Mouse (Mus musculus) liver, postnatal 0 days (tissue): ENCODE measurements at regions not wholly inside any gene's neighbourhood (a gene's known extent, or its start where the extent isn't known, plus 50 kb on each side); places are given as distances from the start of the nearest gene placed in this dataset.

ENCODE experiments used
- ATAC-seq: fragments of 200-750 bp; cut with Nextera tagmentation; 2 replicates; pipeline ENCODE4 v1.8.0; 2017; ENCODE audit warnings: mild to moderate bottlenecking, moderate library complexity
- DNase-seq: peaks from one replicate; pipeline ENCODE4 v3.0.0-alpha.2; 2016
- H3K27ac ChIP-seq: fragments of 300-500 bp; sonication (generic); 2 replicates; pipeline ENCODE4 v1.5.1; 2014; ENCODE audit warnings: antibody characterized with exemption, moderate library complexity, mild to moderate bottlenecking, low read depth
- H3K27me3 ChIP-seq: fragments of 300-500 bp; sonication (generic); 2 replicates; pipeline ENCODE4 v1.6.1; 2014; ENCODE audit warnings: low read length, control low read depth, mixed read lengths; ENCODE audit not compliant: insufficient read depth
- H3K36me3 ChIP-seq: fragments of 300-500 bp; sonication (generic); replicated peaks from 2 replicates; pipeline ENCODE4 v1.6.1; 2014; ENCODE audit warnings: mild to moderate bottlenecking, control low read depth, low read length, moderate library complexity, mixed read lengths; ENCODE audit not compliant: insufficient read depth
- H3K4me1 ChIP-seq: fragments of 300-500 bp; sonication (generic); 2 replicates; pipeline ENCODE4 v1.6.1; 2014; ENCODE audit warnings: antibody characterized with exemption, mild to moderate bottlenecking, control low read depth; ENCODE audit not compliant: insufficient read depth
- H3K4me2 ChIP-seq: fragments of 300-500 bp; sonication (generic); 2 replicates; pipeline ENCODE4 v1.6.1; 2014; ENCODE audit warnings: low read depth, mild to moderate bottlenecking, low read length, moderate library complexity, mixed read lengths
- H3K4me3 ChIP-seq: fragments of 300-500 bp; sonication (generic); 2 replicates; pipeline ENCODE4 v1.5.1; 2014; ENCODE audit warnings: low read depth, low read length
- H3K9ac ChIP-seq: fragments of 300-500 bp; sonication (generic); replicated peaks from 2 replicates; pipeline ENCODE4 v1.6.1; 2014; ENCODE audit warnings: mild to moderate bottlenecking, moderate library complexity
- H3K9me3 ChIP-seq: fragments of 300-500 bp; sonication (generic); 2 replicates; pipeline ENCODE4 v1.6.1; 2016; ENCODE audit warnings: mild to moderate bottlenecking, control low read depth, low read length, mixed read lengths
- CTCF ChIP-seq: sonication (generic); IDR thresholded peaks from 2 replicates; pipeline ENCODE4 v1.5.1; 2016; ENCODE audit warnings: antibody characterized with exemption, low read depth
- EP300 ChIP-seq: IDR thresholded peaks from 2 replicates; pipeline ENCODE4 v1.6.1; 2016; ENCODE audit warnings: antibody characterized with exemption, low read depth, mild to moderate bottlenecking
- WGBS: fragments of 180-500 bp; shearing (Covaris S2); extraction: QIAGEN DNeasy Blood & Tissue Kit; methylation state at CpG from one replicate; pipeline ENCODE4 v1.1.7; 2014; ENCODE audit not compliant: insufficient replicate concordance; 5-methylcytosine and 5-hydroxymethylcytosine counted together

GRCm38 (mm10) chr19:26134385-26134784 lies 462.2 kb downstream of the Dmrt2 start:
- DNase-seq (no peak), ATAC-seq (no peak)
- H3K36me3 ChIP-seq, result no peaks in the 10 kb centered on the region
- TF ChIP-seq CTCF, result no peak
- no peaks in the 10 kb centered on the region for H3K27me3 ChIP-seq
- no peak overlapping the region for H3K27ac ChIP-seq
- no peaks in the 10 kb centered on the region for H3K9me3 ChIP-seq
- no peak overlapping the region for H3K4me2 ChIP-seq
- H3K9ac ChIP-seq, result no peak overlapping the region
- no peaks in the 10 kb centered on the region for H3K4me1 ChIP-seq
- WGBS, result 84% methylated on average over 4 of the region's 4 CpGs
- H3K4me3 ChIP-seq, result no peak overlapping the region

GRCm38 (mm10) chr19:26135398-26136104 lies 463.3 kb downstream of the Dmrt2 start:
- Histone ChIP-seq H3K9me3 (no peaks in the 10 kb centered on the region), H3K36me3 (no peaks in the 10 kb centered on the region), H3K4me3 (no peak overlapping the region), H3K27me3 (no peaks in the 10 kb centered on the region), H3K4me1 (no peaks in the 10 kb centered on the region), H3K27ac (no peak overlapping the region), H3K9ac (no peak overlapping the region), H3K4me2 (no peak overlapping the region)
- ATAC-seq, result no peak
- no peak for DNase-seq
- 59% methylated on average over 2 of the region's 2 CpGs for WGBS
- TF ChIP-seq CTCF (no peak), EP300 (no peak)

- DNase-seq (no peak), ATAC-seq (no peak)
- Histone ChIP-seq H3K36me3 (no peaks in the 10 kb centered on the region), H3K9me3 (no peaks in the 10 kb centered on the region), H3K4me2 (no peak overlapping the region), H3K9ac (no peak overlapping the region), H3K27ac (no peak overlapping the region), H3K4me1 (no peaks in the 10 kb centered on the region), H3K27me3 (no peaks in the 10 kb centered on the region), H3K4me3 (no peak overlapping the region)
- WGBS, result 72% methylated on average over 2 of the region's 2 CpGs
- TF ChIP-seq CTCF, result no peak
- TF ChIP-seq EP300, result no peak
Measured at GRCm38 (mm10) chr19:26140647-26141046, 464.2 kb upstream of the Smarca2 start.

GRCm38 (mm10) chr19:26143539-26143938 lies 461.3 kb upstream of the Smarca2 start:
- WGBS, result 82% methylated on average over 2 of the region's 2 CpGs
- Histone ChIP-seq H3K27me3 (no peaks in the 10 kb centered on the region), H3K9ac (no peak overlapping the region), H3K4me3 (no peak overlapping the region), H3K27ac (no peak overlapping the region), H3K36me3 (no peaks in the 10 kb centered on the region), H3K4me1 (no peaks in the 10 kb centered on the region), H3K9me3 (no peaks in the 10 kb centered on the region), H3K4me2 (no peak overlapping the region)
- ATAC-seq (no peak), DNase-seq (no peak)
- TF ChIP-seq EP300, result no peak
- TF ChIP-seq CTCF, result no peak

- TF ChIP-seq CTCF, result no peak
- Histone ChIP-seq H3K4me1 (no peaks in the 10 kb centered on the region), H3K27me3 (no peaks in the 10 kb centered on the region), H3K36me3 (no peaks in the 10 kb centered on the region), H3K4me3 (no peak overlapping the region), H3K9ac (no peak overlapping the region), H3K4me2 (no peak overlapping the region), H3K27ac (no peak overlapping the region), H3K9me3 (no peaks in the 10 kb centered on the region)
- ATAC-seq (no peak), DNase-seq (no peak)
- 72% methylated on average over 4 of the region's 4 CpGs for WGBS
Measured at GRCm38 (mm10) chr19:26151216-26151615, 453.6 kb upstream of the Smarca2 start.

- Histone ChIP-seq H3K4me1 (no peaks in the 10 kb centered on the region), H3K9ac (no peak overlapping the region), H3K27me3 (no peaks in the 10 kb centered on the region), H3K4me3 (no peak overlapping the region), H3K9me3 (no peaks in the 10 kb centered on the region), H3K4me2 (no peak overlapping the region), H3K27ac (no peak overlapping the region), H3K36me3 (no peaks in the 10 kb centered on the region)
- no peak for DNase-seq
- ATAC-seq, result no peak
- WGBS, result 52% methylated on average over 13 of the region's 13 CpGs
- no peak for TF ChIP-seq CTCF
- no peak for TF ChIP-seq EP300
Measured at GRCm38 (mm10) chr19:26164993-26165392, 439.9 kb upstream of the Smarca2 start.

GRCm38 (mm10) chr19:26181774-26182173 lies 423.1 kb upstream of the Smarca2 start:
- Histone ChIP-seq H3K27me3 (no peaks in the 10 kb centered on the region), H3K4me1 (no peaks in the 10 kb centered on the region), H3K4me2 (no peak overlapping the region), H3K27ac (no peak overlapping the region), H3K9me3 (no peaks in the 10 kb centered on the region), H3K4me3 (no peak overlapping the region), H3K9ac (no peak overlapping the region), H3K36me3 (no peaks in the 10 kb centered on the region)
- DNase-seq (no peak), ATAC-seq (no peak)
- 21% methylated on average over 4 of the region's 4 CpGs for WGBS
- TF ChIP-seq CTCF (peak; percentile 57), EP300 (no peak)
